Mouse (Mus musculus): ENCODE measurements around the gene Hoxb3.

The Hoxb3 gene

GRCm38 (mm10) chr11:96302381-96303150, 20.6 kb upstream of the Hoxb3 start:
- no peak for DNase-seq (ENCODE audit: low read depth, low spot score)

- DNase-seq (ENCODE audit: low read depth, low spot score), result no peak
Measured at GRCm38 (mm10) chr11:96303151-96304099, 19.7 kb upstream of the Hoxb3 start, which contains the start of gene Hoxb5. TSS of gene Hoxb5 (plus strand) at chr11:96303336.

GRCm38 (mm10) chr11:96304381-96305195, 18.5 kb upstream of the Hoxb3 start:
- DNase-seq (ENCODE audit: low read depth, low spot score), result no peak

GRCm38 (mm10) chr11:96305505-96306182, 17.5 kb upstream of the Hoxb3 start:
- no peak for DNase-seq (ENCODE audit: low read depth, low spot score)

- no peak for DNase-seq (ENCODE audit: low read depth, low spot score)
Measured at GRCm38 (mm10) chr11:96306183-96306907, 16.8 kb upstream of the Hoxb3 start.

- no peak for DNase-seq (ENCODE audit: low read depth, low spot score)
Measured at GRCm38 (mm10) chr11:96306908-96307269, 16.2 kb upstream of the Hoxb3 start.

GRCm38 (mm10) chr11:96308763-96309162, 14.4 kb upstream of the Hoxb3 start:
- DNase-seq (ENCODE audit: low read depth, low spot score), result no peak

GRCm38 (mm10) chr11:96309288-96309687, 13.8 kb upstream of the Hoxb3 start:
- no peak for DNase-seq (ENCODE audit: low read depth, low spot score)

- DNase-seq (ENCODE audit: low read depth, low spot score), result no peak
Measured at GRCm38 (mm10) chr11:96310183-96310938, 12.8 kb upstream of the Hoxb3 start.

GRCm38 (mm10) chr11:96311097-96311496, 12.0 kb upstream of the Hoxb3 start:
- DNase-seq (ENCODE audit: low read depth, low spot score), result no peak

- no peak for DNase-seq (ENCODE audit: low read depth, low spot score)
Measured at GRCm38 (mm10) chr11:96311520-96312417, 11.4 kb upstream of the Hoxb3 start.

GRCm38 (mm10) chr11:96313134-96313533, 10.0 kb upstream of the Hoxb3 start:
- no peak for DNase-seq (ENCODE audit: low read depth, low spot score)

GRCm38 (mm10) chr11:96313806-96314428, 9.2 kb upstream of the Hoxb3 start:
- DNase-seq (ENCODE audit: low read depth, low spot score), result no peak

- DNase-seq (ENCODE audit: low read depth, low spot score), result no peak
Measured at GRCm38 (mm10) chr11:96314671-96315343, 8.3 kb upstream of the Hoxb3 start.

- DNase-seq (ENCODE audit: low read depth, low spot score), result no peak
Measured at GRCm38 (mm10) chr11:96315344-96315681, 7.8 kb upstream of the Hoxb3 start.

GRCm38 (mm10) chr11:96316696-96317607, 6.2 kb upstream of the Hoxb3 start:
- no peak for DNase-seq (ENCODE audit: low read depth, low spot score)
